Mouse (Mus musculus): ENCODE data around the gene C2cd5. TPM values are rescaled to one million over a fixed set of nuclear protein-coding genes. Genes with fewer than 3 reads are reported as not detected.

Gene C2cd5
- polyA plus RNA-seq, 1 experiment from 2014 or later, result 7.9 TPM

GRCm38 (mm10) chr6:142979665-142980660, 120.0 kb downstream of the C2cd5 start:
- DNase-seq (no peak), ATAC-seq (no peak)
- Histone ChIP-seq H3K4me3 (ENCODE audit: low read depth, low read length) (no peak overlapping the region), H3K27ac (ENCODE audit: low read depth) (no peak overlapping the region), H3K9me3 (ENCODE audit: low read length) (no peaks in the 10 kb centered on the region; the same call in 1 of the 2 replicates), H3K9ac (replicated peaks) (no peak overlapping the region), H3K4me1 (ENCODE audit: insufficient read depth) (no peaks in the 10 kb centered on the region), H3K4me2 (ENCODE audit: low read depth, low read length) (no peak overlapping the region), H3K36me3 (replicated peaks; ENCODE audit: insufficient read depth, low read length) (no peaks in the 10 kb centered on the region), H3K27me3 (ENCODE audit: insufficient read depth, low read length) (no peaks in the 10 kb centered on the region)
- WGBS (ENCODE audit: insufficient replicate concordance), result 54% methylated on average over 6 of the region's 6 CpGs
- TF ChIP-seq EP300 (IDR thresholded peaks at IDR 0.05; ENCODE audit: low read depth) (no peak), CTCF (IDR thresholded peaks at IDR 0.05; ENCODE audit: low read depth) (no peak)

- Histone ChIP-seq H3K27me3 (ENCODE audit: insufficient read depth, low read length) (no peaks in the 10 kb centered on the region), H3K9ac (replicated peaks) (no peak overlapping the region), H3K4me3 (ENCODE audit: low read depth, low read length) (no peak overlapping the region), H3K4me2 (ENCODE audit: low read depth, low read length) (no peak overlapping the region), H3K27ac (ENCODE audit: low read depth) (no peak overlapping the region), H3K9me3 (ENCODE audit: low read length) (no peaks in the 10 kb centered on the region; the same call in 1 of the 2 replicates), H3K4me1 (ENCODE audit: insufficient read depth) (no peaks in the 10 kb centered on the region), H3K36me3 (replicated peaks; ENCODE audit: insufficient read depth, low read length) (no peaks in the 10 kb centered on the region)
- no peak for DNase-seq
- WGBS (ENCODE audit: insufficient replicate concordance), result 58% methylated on average over 1 of the region's 1 CpGs
- TF ChIP-seq EP300 (IDR thresholded peaks at IDR 0.05; ENCODE audit: low read depth) (no peak), CTCF (IDR thresholded peaks at IDR 0.05; ENCODE audit: low read depth) (peak; percentile 12; the same call in 1 of the 2 replicates)
- no peak for ATAC-seq
These were observed 122.7 kb downstream of the C2cd5 start for GRCm38 (mm10) chr6:142977221-142977620.

- Histone ChIP-seq H3K4me2 (ENCODE audit: low read depth, low read length) (no peak overlapping the region), H3K27me3 (ENCODE audit: insufficient read depth, low read length) (no peaks in the 10 kb centered on the region), H3K4me3 (ENCODE audit: low read depth, low read length) (no peak overlapping the region), H3K27ac (ENCODE audit: low read depth) (no peak overlapping the region), H3K9me3 (ENCODE audit: low read length) (no peaks in the 10 kb centered on the region), H3K36me3 (replicated peaks; ENCODE audit: insufficient read depth, low read length) (no peaks in the 10 kb centered on the region), H3K4me1 (ENCODE audit: insufficient read depth) (no peaks in the 10 kb centered on the region), H3K9ac (replicated peaks) (no peak overlapping the region)
- WGBS (ENCODE audit: insufficient replicate concordance), result 83% methylated on average over 7 of the region's 7 CpGs
- ATAC-seq (no peak), DNase-seq (no peak)
- no peak for TF ChIP-seq EP300 (IDR thresholded peaks at IDR 0.05; ENCODE audit: low read depth)
- no peak for TF ChIP-seq CTCF (IDR thresholded peaks at IDR 0.05; ENCODE audit: low read depth)
These were observed 126.7 kb downstream of the C2cd5 start for GRCm38 (mm10) chr6:142973289-142973688.

- TF ChIP-seq CTCF (IDR thresholded peaks at IDR 0.05; ENCODE audit: low read depth) (no peak), EP300 (IDR thresholded peaks at IDR 0.05; ENCODE audit: low read depth) (no peak)
- ATAC-seq (no peak), DNase-seq (no peak)
- no peak overlapping the region for H3K4me2 ChIP-seq (ENCODE audit: low read depth, low read length)
- no peak overlapping the region for H3K4me3 ChIP-seq (ENCODE audit: low read depth, low read length)
- no peaks in the 10 kb centered on the region for H3K9me3 ChIP-seq (ENCODE audit: low read length)
- WGBS (ENCODE audit: insufficient replicate concordance), result 45% methylated on average over 2 of the region's 2 CpGs
- H3K36me3 ChIP-seq (replicated peaks; ENCODE audit: insufficient read depth, low read length), result no peaks in the 10 kb centered on the region
- no peak overlapping the region for H3K9ac ChIP-seq (replicated peaks)
- H3K27me3 ChIP-seq (ENCODE audit: insufficient read depth, low read length), result no peaks in the 10 kb centered on the region
- no peaks in the 10 kb centered on the region for H3K4me1 ChIP-seq (ENCODE audit: insufficient read depth)
- H3K27ac ChIP-seq (ENCODE audit: low read depth), result no peak overlapping the region
These were observed 127.7 kb downstream of the C2cd5 start for GRCm38 (mm10) chr6:142972205-142972604.

GRCm38 (mm10) chr6:142967407-142967806, 132.5 kb downstream of the C2cd5 start:
- Histone ChIP-seq H3K36me3 (replicated peaks; ENCODE audit: insufficient read depth, low read length) (no peaks in the 10 kb centered on the region), H3K27ac (ENCODE audit: low read depth) (no peak overlapping the region), H3K9me3 (ENCODE audit: low read length) (no peaks in the 10 kb centered on the region), H3K4me2 (ENCODE audit: low read depth, low read length) (no peak overlapping the region), H3K9ac (replicated peaks) (no peak overlapping the region), H3K27me3 (ENCODE audit: insufficient read depth, low read length) (peaks cover 29% of the 10 kb centered on the region), H3K4me3 (ENCODE audit: low read depth, low read length) (no peak overlapping the region), H3K4me1 (ENCODE audit: insufficient read depth) (peaks cover 11% of the 10 kb centered on the region)
- TF ChIP-seq EP300 (IDR thresholded peaks at IDR 0.05; ENCODE audit: low read depth) (no peak), CTCF (IDR thresholded peaks at IDR 0.05; ENCODE audit: low read depth) (no peak)
- DNase-seq, result no peak
- 83% methylated on average over 1 of the region's 1 CpGs for WGBS (ENCODE audit: insufficient replicate concordance)
- ATAC-seq, result no peak

- Histone ChIP-seq H3K4me1 (ENCODE audit: insufficient read depth) (peaks cover 11% of the 10 kb centered on the region), H3K27ac (ENCODE audit: low read depth) (no peak overlapping the region), H3K4me3 (ENCODE audit: low read depth, low read length) (peak overlapping the region; percentile 42), H3K9me3 (ENCODE audit: low read length) (no peaks in the 10 kb centered on the region), H3K4me2 (ENCODE audit: low read depth, low read length) (peak overlapping the region; percentile 78), H3K36me3 (replicated peaks; ENCODE audit: insufficient read depth, low read length) (no peaks in the 10 kb centered on the region), H3K9ac (replicated peaks) (no peak overlapping the region), H3K27me3 (ENCODE audit: insufficient read depth, low read length) (peaks cover 30% of the 10 kb centered on the region)
- ATAC-seq, result peak; percentile 67
- peak; percentile 57 for DNase-seq
- under 1% methylated on average over 39 of the region's 39 CpGs for WGBS (ENCODE audit: insufficient replicate concordance)
- TF ChIP-seq CTCF (IDR thresholded peaks at IDR 0.05; ENCODE audit: low read depth), result peak; percentile 71
- no peak for TF ChIP-seq EP300 (IDR thresholded peaks at IDR 0.05; ENCODE audit: low read depth)
These were observed 135.2 kb downstream of the C2cd5 start for GRCm38 (mm10) chr6:142964531-142965385.

Measured in liver, postnatal 0 days (tissue).